Mouse (Mus musculus): ENCODE measurements at regions not wholly inside any gene's neighbourhood (a gene's known extent, or its start where the extent isn't known, plus 50 kb on each side); places are given as distances from the start of the nearest gene placed in this dataset.

DNA sequence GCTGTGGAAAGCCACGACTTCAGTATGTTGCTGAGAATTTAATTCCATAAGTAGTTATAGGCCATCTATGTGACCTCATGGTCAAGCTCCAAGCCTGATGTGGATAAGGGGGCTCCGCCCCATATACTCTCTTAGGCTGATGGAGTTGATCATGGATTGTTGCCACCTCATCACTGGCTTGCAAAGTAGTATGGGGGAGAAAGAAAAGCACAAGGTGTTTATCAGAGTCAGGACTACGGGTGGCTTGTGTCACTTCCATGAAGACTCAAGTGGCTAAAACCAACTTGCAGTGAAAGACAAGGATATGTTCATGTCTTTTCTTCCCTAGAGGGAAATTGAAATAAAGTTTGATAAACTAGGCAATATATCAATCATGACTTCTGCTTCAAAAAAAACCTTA is 102.9 kb upstream of the Fut8 start:
- no peak for ATAC-seq (ENCODE audit: insufficient number of reproducible peaks, insufficient read depth, low FRiP score, low TSS enrichment, low read depth)
- Histone ChIP-seq H3K27me3 (no peaks in the 10 kb centered on the region), H3K27ac (no peak overlapping the region), H3K9me3 (no peaks in the 10 kb centered on the region), H3K9ac (no peak overlapping the region), H3K36me3 (no peaks in the 10 kb centered on the region), H3K4me1 (no peaks in the 10 kb centered on the region), H3K4me2 (no peak overlapping the region), H3K4me3 (no peak overlapping the region)
- whole genome bisulfite sequencing, result 84% methylated on average over 3 of the region's 3 CpGs

DNA sequence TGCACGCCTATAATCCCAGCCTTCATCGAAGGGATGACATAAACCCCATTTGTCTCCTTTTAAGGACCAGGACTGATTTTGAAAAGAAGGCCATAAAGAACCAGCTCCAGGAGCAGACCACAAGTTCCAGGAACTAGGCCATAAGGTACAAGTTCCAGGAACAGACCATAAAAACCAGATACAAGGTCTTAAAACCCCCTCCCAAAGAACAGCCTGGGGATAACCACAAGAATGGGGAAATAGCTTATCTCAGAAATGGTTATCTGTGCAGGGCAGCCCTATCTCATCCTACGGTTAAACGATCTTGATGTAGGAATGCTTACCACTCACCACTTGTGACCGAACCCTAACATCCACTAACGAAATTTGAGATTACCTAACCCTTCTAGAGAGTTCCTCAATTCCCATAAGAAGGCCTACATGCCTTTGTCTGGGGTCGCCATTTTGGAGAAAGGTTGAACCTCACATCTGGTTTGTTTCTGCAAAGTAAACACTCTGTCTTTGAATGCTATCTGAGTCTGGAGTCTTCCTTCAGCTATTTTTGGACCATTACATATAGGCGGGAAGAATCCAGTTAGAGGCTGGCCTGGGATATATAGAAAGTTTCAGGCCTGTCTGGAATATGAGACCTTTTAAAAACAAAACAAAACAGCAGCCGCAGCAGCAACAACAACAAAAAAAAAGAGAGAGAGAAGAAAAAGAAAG is 103.5 kb upstream of the Fut8 start:
- no peak overlapping the region for H3K27ac ChIP-seq
- 52% methylated on average over 9 of the region's 9 CpGs for WGBS
- no peak for ATAC-seq (ENCODE audit: insufficient number of reproducible peaks, insufficient read depth, low FRiP score, low TSS enrichment, low read depth)

DNA sequence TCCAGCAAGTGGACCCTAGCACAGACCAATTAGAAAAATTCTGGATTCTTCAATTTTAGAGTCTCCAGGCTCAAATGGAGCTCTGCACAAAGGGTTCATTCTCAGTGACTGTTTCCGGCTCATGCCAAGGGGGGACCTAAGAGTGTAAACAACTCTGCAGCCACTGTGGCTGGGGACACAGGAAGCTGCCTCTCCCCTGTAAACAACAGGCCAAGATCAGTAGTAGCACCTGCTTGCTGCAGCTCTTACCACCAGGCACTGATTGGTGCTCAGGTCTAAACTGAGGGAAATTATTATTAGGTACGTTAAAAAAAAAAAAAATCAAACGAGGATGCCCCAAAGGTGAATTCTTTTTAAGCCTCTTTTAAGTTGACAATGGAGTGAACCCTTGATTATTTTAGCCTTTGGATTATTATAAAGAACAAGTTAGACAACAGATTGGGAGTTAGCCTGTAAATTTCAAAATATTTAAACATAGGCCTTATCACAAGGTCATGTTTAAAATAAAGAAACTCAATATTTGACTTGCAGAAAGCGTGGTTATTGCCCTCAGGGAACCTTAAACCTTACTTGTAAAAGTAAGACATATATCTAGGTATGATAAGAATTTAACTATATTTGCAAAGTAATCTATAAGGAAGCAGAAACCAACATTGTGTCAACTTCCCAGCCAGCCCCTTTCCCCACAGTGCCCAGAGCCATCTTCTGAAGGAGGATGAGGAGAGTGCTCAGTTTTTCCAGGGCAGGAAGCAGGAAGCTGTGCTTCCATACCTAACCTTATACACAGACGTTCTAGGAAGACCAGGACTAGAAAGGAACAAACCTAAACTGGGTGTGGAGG is 104.2 kb upstream of the Fut8 start:
- no peaks in the 10 kb centered on the region for H3K27me3 ChIP-seq
- no peak overlapping the region for H3K27ac ChIP-seq
- no peaks in the 10 kb centered on the region for H3K4me1 ChIP-seq
- H3K36me3 ChIP-seq, result no peaks in the 10 kb centered on the region
- H3K4me3 ChIP-seq, result no peak overlapping the region
- 61% methylated on average over 5 of the region's 5 CpGs for WGBS
- no peaks in the 10 kb centered on the region for H3K9me3 ChIP-seq
- H3K4me2 ChIP-seq, result no peak overlapping the region
- no peak for ATAC-seq (ENCODE audit: insufficient number of reproducible peaks, insufficient read depth, low FRiP score, low TSS enrichment, low read depth)
- H3K9ac ChIP-seq, result no peak overlapping the region

More for the DNA sequence above, 103.5 kb upstream of the Fut8 start:
- no peaks in the 10 kb centered on the region for H3K27me3 ChIP-seq
- no peak overlapping the region for H3K9ac ChIP-seq
- no peaks in the 10 kb centered on the region for H3K9me3 ChIP-seq
- H3K36me3 ChIP-seq, result no peaks in the 10 kb centered on the region
- H3K4me3 ChIP-seq, result no peak overlapping the region
- no peaks in the 10 kb centered on the region for H3K4me1 ChIP-seq
- no peak overlapping the region for H3K4me2 ChIP-seq

DNA sequence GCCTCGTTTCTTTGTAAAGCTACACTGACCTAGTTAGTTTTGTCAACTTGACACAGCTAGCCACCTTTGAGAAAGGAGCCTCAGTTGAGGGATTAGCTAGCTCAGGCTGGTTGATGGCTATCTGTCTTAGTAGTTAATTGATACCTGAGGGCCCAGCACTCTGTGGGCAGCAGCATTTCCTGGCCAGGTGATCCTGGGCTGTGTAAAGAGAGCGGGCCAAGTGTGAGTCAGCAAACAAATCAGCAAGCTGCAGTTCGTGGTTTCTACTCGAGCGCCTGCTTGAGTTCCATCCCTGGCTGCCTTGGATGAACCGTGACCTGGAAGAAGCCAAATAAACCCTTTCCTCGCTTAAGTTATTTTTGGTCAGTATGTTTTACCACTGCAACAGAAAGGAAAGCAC is 106.6 kb upstream of the Fut8 start:
- no peak for ATAC-seq (ENCODE audit: insufficient number of reproducible peaks, insufficient read depth, low FRiP score, low TSS enrichment, low read depth)
- Histone ChIP-seq H3K4me2 (no peak overlapping the region), H3K4me1 (no peaks in the 10 kb centered on the region), H3K27me3 (no peaks in the 10 kb centered on the region), H3K27ac (no peak overlapping the region), H3K36me3 (no peaks in the 10 kb centered on the region), H3K4me3 (no peak overlapping the region), H3K9ac (no peak overlapping the region), H3K9me3 (0 out of 2 replicates have a peak, but pooled peaks cover 5% of the 10 kb centered on the region)
- 41% methylated on average over 7 of the region's 7 CpGs for WGBS

DNA sequence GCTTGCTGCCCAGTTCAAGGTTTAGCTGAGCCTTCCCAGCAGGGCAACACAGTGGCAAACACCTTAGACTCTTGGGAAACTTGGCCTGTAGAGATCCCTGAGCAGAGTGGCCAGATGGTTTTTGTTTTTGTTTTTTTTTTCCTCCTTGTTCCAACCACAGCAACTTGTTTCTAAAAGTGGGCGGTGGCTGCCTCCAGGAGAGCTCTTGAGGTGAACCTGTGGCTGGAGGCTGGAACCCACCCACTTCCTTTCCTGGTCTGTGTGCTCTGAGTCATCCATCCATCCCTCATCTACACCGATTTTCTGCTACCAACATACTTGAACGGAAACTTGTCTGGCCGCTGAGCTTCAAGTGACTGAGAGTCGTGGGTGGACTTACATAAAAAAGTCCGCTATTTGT is 107.4 kb upstream of the Fut8 start:
- ATAC-seq (ENCODE audit: insufficient number of reproducible peaks, insufficient read depth, low FRiP score, low TSS enrichment, low read depth), result no peak
- Histone ChIP-seq H3K9ac (no peak overlapping the region), H3K4me1 (no peaks in the 10 kb centered on the region), H3K36me3 (no peaks in the 10 kb centered on the region), H3K9me3 (0 out of 2 replicates have a peak, but pooled peaks cover 5% of the 10 kb centered on the region), H3K27me3 (no peaks in the 10 kb centered on the region), H3K4me3 (no peak overlapping the region), H3K4me2 (no peak overlapping the region), H3K27ac (no peak overlapping the region)
- WGBS, result 66% methylated on average over 6 of the region's 6 CpGs

DNA sequence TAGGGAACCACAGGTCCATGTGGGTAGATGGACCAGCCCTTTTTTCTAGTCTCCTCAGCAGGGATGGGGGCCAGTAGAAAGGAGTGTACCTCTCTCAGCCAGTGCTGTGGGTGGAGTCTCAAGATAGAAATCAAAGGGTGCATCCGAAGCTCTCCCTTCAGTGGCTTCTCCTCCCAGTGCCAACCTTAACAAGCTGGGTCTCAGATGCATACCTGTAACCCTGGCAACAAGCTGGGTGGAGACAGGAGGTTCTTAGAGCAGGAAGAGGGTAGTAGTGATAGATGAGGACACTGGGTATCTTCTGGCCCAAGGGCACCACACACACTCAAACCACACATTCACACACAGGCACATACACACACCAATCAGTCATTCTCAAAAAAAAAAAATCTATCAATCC is 113.7 kb upstream of the Fut8 start:
- Histone ChIP-seq H3K36me3 (no peaks in the 10 kb centered on the region), H3K9me3 (0 out of 2 replicates have a peak, but pooled peaks cover 5% of the 10 kb centered on the region), H3K4me1 (no peaks in the 10 kb centered on the region), H3K4me3 (no peak overlapping the region), H3K27ac (no peak overlapping the region), H3K27me3 (no peaks in the 10 kb centered on the region), H3K4me2 (no peak overlapping the region), H3K9ac (no peak overlapping the region)
- ATAC-seq (ENCODE audit: insufficient number of reproducible peaks, insufficient read depth, low FRiP score, low TSS enrichment, low read depth), result peak; percentile 48; the same call in 1 of the 2 replicates
- WGBS, result 58% methylated on average over 1 of the region's 1 CpGs

DNA sequence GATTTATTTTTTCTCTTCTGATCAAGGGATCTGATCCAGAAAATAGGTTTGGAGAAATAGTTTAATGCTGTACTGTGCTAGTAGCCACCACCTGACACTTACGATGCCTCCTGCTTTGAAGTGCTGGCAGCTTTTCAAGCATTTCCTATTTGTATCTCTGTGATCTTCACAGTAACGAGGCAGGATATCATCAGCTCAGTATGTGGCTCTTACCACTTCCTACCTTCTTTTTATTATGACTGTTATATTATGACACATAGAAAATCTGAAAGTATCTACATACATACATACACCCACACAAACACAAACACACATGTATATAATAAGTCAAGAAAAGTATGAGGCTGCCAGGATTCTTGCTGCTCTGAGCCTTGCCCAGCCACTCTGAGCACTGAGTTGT is 124.4 kb upstream of the Fut8 start:
- Histone ChIP-seq H3K4me3 (no peak overlapping the region), H3K4me2 (no peak overlapping the region), H3K36me3 (no peaks in the 10 kb centered on the region), H3K4me1 (no peaks in the 10 kb centered on the region), H3K9ac (no peak overlapping the region), H3K9me3 (no peaks in the 10 kb centered on the region), H3K27me3 (no peaks in the 10 kb centered on the region), H3K27ac (no peak overlapping the region)
- ATAC-seq (ENCODE audit: insufficient number of reproducible peaks, insufficient read depth, low FRiP score, low TSS enrichment, low read depth), result no peak
- 80% methylated on average over 2 of the region's 2 CpGs for WGBS

DNA sequence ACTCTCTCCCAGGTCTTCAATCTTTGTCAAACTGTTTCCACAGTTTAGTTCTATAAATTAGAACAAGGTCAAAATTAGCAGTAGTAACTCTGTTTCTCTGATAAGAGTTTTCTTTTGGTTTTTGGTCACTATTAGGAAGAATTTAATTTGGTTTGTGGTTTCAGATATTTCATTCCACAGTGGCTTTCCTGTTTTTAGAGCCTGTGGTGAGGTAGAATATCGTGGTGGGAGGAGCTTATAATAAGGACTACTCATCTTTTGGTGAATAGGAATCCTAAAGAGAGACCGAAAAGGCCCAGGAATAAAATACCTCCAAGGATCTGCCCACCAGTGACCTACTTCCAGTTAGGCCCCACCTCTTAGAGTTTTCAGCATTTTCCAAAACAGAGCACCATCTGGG is 125.8 kb upstream of the Fut8 start:
- no peaks in the 10 kb centered on the region for H3K36me3 ChIP-seq
- H3K4me3 ChIP-seq, result no peak overlapping the region
- H3K4me2 ChIP-seq, result no peak overlapping the region
- no peak for ATAC-seq (ENCODE audit: insufficient number of reproducible peaks, insufficient read depth, low FRiP score, low TSS enrichment, low read depth)
- WGBS, result 79% methylated on average over 2 of the region's 2 CpGs
- no peak overlapping the region for H3K9ac ChIP-seq
- H3K27me3 ChIP-seq, result no peaks in the 10 kb centered on the region
- no peak overlapping the region for H3K27ac ChIP-seq
- H3K9me3 ChIP-seq, result no peaks in the 10 kb centered on the region
- H3K4me1 ChIP-seq, result no peaks in the 10 kb centered on the region

DNA sequence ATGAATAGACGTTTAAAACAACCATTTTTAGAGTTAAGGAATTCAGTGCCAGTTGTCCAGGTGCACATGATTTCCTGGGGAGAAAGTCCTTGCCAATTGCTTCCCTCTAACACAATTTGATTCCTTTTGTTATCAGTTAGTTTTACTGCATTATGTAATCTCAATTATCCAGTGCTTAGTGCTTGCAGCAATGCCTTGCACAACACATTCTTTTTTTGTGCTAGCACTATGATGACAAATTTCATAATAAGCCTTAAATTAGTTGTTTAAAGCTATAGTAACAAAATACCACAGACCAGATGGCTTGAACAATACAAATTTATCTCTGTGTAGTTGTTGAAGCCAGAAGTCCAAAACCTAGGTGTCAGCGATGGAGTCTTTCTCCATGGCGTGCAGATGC is 130.7 kb upstream of the Fut8 start:
- Histone ChIP-seq H3K27me3 (no peaks in the 10 kb centered on the region), H3K9ac (no peak overlapping the region), H3K4me1 (no peaks in the 10 kb centered on the region), H3K36me3 (no peaks in the 10 kb centered on the region), H3K4me3 (no peak overlapping the region), H3K9me3 (no peaks in the 10 kb centered on the region), H3K4me2 (no peak overlapping the region), H3K27ac (no peak overlapping the region)
- ATAC-seq (ENCODE audit: insufficient number of reproducible peaks, insufficient read depth, low FRiP score, low TSS enrichment, low read depth), result no peak
- 71% methylated on average over 3 of the region's 3 CpGs for WGBS

DNA sequence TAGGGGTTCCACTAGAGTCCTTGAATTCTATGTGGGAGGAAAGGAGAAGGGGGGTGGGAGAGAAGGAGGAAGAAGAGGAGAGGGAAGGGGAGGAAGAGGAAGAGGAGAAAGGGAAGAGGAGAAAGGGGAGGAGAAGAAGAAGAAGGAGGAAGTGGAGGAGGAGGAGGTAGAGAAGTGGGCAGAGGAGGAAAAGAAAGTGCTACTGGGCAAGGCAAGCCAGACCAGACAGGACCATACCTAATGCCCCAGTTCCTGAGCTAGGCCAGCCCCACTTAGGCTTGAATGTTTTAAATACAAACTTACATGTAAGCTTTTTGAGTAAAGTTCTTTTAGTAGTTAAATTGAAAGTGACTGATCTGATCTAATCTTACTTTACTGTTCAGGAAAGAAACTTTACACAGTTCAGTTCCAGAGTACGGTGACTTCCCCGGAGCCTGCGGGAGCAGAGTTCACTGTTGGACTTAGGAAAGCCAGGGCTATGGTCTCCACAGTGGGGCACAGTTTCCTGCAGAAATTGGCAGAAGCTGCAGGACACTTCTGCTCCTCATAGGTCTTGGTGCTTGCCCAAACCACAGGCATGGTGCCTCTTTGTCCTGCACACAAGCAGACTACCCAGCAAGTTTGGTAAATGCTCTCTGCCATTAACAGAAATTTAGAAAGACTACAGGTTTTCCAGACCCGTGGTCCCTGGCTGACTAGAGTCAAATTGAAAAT is 131.9 kb upstream of the Fut8 start:
- no peaks in the 10 kb centered on the region for H3K36me3 ChIP-seq
- H3K27me3 ChIP-seq, result no peaks in the 10 kb centered on the region
- no peak for ATAC-seq (ENCODE audit: insufficient number of reproducible peaks, insufficient read depth, low FRiP score, low TSS enrichment, low read depth)
- no peak overlapping the region for H3K9ac ChIP-seq
- no peaks in the 10 kb centered on the region for H3K9me3 ChIP-seq
- no peak overlapping the region for H3K4me3 ChIP-seq
- no peak overlapping the region; the same call in 1 of the 2 replicates for H3K27ac ChIP-seq
- WGBS, result 72% methylated on average over 4 of the region's 4 CpGs
- H3K4me1 ChIP-seq, result no peaks in the 10 kb centered on the region
- H3K4me2 ChIP-seq, result no peak overlapping the region

DNA sequence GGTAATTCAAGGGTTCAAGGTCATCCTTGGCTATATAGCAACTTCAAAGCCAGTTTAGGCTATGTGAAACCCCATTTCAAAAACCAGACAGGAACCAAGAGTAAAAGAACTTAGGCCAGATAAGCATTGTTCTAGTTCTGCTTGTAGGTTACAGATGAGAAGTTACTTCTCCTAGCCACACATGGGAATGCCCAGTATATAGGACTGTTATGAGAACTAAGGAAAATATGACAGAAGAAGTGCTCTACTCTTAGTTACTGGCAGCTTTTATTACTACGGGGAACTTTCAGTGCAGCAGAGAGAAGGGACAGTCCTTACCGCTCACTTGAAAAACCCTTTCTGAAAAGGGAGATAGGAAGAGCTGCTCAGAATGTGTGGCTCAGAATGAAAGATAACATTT is 137.4 kb upstream of the Fut8 start:
- no peaks in the 10 kb centered on the region for H3K4me1 ChIP-seq
- no peak for ATAC-seq (ENCODE audit: insufficient number of reproducible peaks, insufficient read depth, low FRiP score, low TSS enrichment, low read depth)
- no peaks in the 10 kb centered on the region for H3K36me3 ChIP-seq
- no peak overlapping the region for H3K9ac ChIP-seq
- H3K4me3 ChIP-seq, result no peak overlapping the region
- no peaks in the 10 kb centered on the region for H3K27me3 ChIP-seq
- H3K9me3 ChIP-seq, result no peaks in the 10 kb centered on the region
- no peak overlapping the region for H3K27ac ChIP-seq
- no peak overlapping the region for H3K4me2 ChIP-seq
- 92% methylated on average over 2 of the region's 2 CpGs for WGBS
